Mouse (Mus musculus) bone marrow macrophage, adult 2 months (primary cell): ENCODE measurements at regions not wholly inside any gene's neighbourhood (a gene's known extent, or its start where the extent isn't known, plus 50 kb on each side); places are given as distances from the start of the nearest gene placed in this dataset.

Experiments used
- CTCF ChIP-seq: IDR thresholded peaks from 2 replicates; pipeline ENCODE4 v1.5.1; 2012; ENCODE audit warnings: low read depth, mild to moderate bottlenecking, low read length, moderate library complexity
- POLR2A ChIP-seq: IDR thresholded peaks from 2 replicates; pipeline ENCODE4 v1.6.1; 2012; ENCODE audit warnings: mild to moderate bottlenecking, low read depth, low read length, borderline replicate concordance

DNA sequence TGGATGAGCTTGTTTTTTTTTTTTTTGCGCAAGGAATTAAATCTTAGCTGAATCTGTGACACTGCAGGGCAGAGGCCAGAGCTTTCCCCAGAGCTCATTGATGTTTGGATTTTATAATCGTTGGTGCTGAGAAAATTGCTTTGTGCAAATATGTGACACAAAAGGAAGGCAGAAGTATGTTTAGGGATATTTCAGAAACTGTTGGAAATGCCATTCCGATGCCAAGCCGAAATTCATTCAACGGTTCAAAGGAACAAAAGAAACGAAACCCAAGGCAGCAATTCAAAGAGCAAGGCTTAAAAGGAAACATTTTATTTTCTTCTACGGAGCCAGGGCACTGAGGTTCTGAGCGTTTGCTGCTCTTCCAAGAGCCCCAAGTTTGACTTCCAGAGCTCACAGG, 302.2 kb downstream of the 1500009L16Rik start:
- TF ChIP-seq CTCF (no peak), POLR2A (no peak)
